Mouse (Mus musculus) hindbrain, embryonic 12.5 days (tissue): Measurements from ENCODE around the gene Mau2. TPM values are rescaled to one million over a fixed set of nuclear protein-coding genes. Genes with fewer than 3 reads are reported as not detected.

ENCODE experiments used
- ATAC-seq: fragments of 200-750 bp; cut with Nextera tagmentation; 2 replicates; pipeline ENCODE4 v1.8.0; 2017; ENCODE audit warnings: moderate TSS enrichment; ENCODE audit not compliant: low FRiP score
- H3K27ac ChIP-seq: fragments of 300-500 bp; sonication (generic); 2 replicates; pipeline ENCODE4 v1.5.1; 2016; ENCODE audit warnings: mild to moderate bottlenecking
- H3K27me3 ChIP-seq: fragments of 300-500 bp; sonication (generic); 2 replicates; pipeline ENCODE4 v1.6.1; 2016; ENCODE audit warnings: mild to moderate bottlenecking
- H3K36me3 ChIP-seq: fragments of 300-500 bp; sonication (generic); 2 replicates; pipeline ENCODE4 v1.6.1; 2016; ENCODE audit warnings: mild to moderate bottlenecking
- H3K4me1 ChIP-seq: fragments of 300-500 bp; sonication (generic); 2 replicates; pipeline ENCODE4 v1.6.1; 2016
- H3K4me2 ChIP-seq: fragments of 300-500 bp; sonication (generic); replicated peaks from 2 replicates; pipeline ENCODE4 v1.6.1; 2016; ENCODE audit warnings: mild to moderate bottlenecking
- H3K4me3 ChIP-seq: fragments of 300-500 bp; sonication (generic); 2 replicates; pipeline ENCODE4 v1.5.1; 2016; ENCODE audit warnings: mild to moderate bottlenecking
- H3K9ac ChIP-seq: fragments of 300-500 bp; sonication (generic); 2 replicates; pipeline ENCODE4 v1.6.1; 2016; ENCODE audit warnings: mild to moderate bottlenecking, moderate library complexity
- H3K9me3 ChIP-seq: fragments of 300-500 bp; sonication (generic); replicated peaks from 2 replicates; pipeline ENCODE4 v1.6.1; 2016; ENCODE audit warnings: mild to moderate bottlenecking
- WGBS: fragments of 180-500 bp; shearing (Covaris S2); methylation state at CpG from one replicate; pipeline ENCODE4 v1.1.7; 2016; 5-methylcytosine and 5-hydroxymethylcytosine counted together
- polyA plus RNA-seq: library from polyadenylated mRNA; unstranded; fragments of >200 nt; fragmentation: Nextera tagmentation; extraction: Ambion mirVana; gene quantifications from 2 replicates; pipeline ENCODE4 v1.2.1, GENCODE M21; 2016

Mau2 gene
- 73.5 and 76.0 TPM in 2 replicates for polyA plus RNA-seq

DNA sequence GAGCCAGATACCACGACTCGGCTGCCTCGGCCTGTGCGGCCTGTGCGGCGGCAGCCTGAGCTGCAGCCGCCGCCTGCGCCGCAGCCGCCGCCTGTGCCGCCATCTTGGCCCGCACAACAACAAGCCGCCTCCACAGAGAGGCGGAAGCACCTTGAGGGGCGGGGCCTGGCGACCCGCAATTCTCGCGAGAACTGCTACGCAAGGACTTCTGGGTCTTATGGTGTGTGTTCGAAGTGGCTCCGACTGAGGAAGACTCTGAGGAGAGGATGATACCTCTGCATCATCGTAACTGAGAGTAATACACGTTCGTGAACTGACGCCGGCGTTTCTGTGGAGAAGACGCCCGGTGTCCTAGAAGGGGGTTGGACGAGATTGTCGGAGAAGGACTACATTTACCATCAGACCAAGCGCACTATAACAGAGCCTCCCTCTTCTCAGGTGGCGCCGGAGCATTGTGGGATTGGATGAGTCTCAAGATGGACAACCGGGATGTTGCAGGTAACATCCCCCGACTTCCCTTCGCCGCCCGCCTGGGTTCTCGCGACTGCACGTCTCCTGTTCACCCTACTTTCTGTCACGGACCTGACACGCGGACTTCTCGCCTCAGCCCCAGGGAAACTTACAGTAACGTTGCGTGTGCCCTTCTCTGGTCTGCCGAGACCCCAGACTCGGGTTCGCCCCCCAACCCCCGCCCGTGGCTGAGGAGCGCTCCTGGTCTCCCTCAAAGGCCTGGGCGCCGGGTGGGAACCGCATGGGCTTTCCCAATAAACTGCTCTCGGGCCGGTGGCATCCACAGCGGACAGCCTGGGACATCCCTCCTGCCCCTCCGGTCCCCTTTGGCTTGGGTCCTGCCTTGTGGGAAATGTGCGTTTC lies at the start of gene Mau2, which contains the start of gene Sugp1:
Gene Mau2, minus strand, starts transcription at position 152 of the 873 bp plus-strand sequence.
Gene Sugp1, plus strand, starts transcription at position 231 of the 873 bp plus-strand sequence.
- Histone ChIP-seq H3K9me3 (no peaks in the 10 kb centered on the region), H3K27me3 (no peaks in the 10 kb centered on the region), H3K36me3 (no peaks in the 10 kb centered on the region), H3K9ac (peak within 1 kb of the TSS; percentile 97), H3K4me1 (peaks cover 39% of the 10 kb centered on the region), H3K4me2 (peak within 1 kb of the TSS; percentile 98), H3K27ac (peak within 1 kb of the TSS; percentile 82), H3K4me3 (peak within 1 kb of the TSS; percentile 99)
- peak; percentile 98 for ATAC-seq
- under 1% methylated on average over 65 of the region's 65 CpGs for WGBS

DNA sequence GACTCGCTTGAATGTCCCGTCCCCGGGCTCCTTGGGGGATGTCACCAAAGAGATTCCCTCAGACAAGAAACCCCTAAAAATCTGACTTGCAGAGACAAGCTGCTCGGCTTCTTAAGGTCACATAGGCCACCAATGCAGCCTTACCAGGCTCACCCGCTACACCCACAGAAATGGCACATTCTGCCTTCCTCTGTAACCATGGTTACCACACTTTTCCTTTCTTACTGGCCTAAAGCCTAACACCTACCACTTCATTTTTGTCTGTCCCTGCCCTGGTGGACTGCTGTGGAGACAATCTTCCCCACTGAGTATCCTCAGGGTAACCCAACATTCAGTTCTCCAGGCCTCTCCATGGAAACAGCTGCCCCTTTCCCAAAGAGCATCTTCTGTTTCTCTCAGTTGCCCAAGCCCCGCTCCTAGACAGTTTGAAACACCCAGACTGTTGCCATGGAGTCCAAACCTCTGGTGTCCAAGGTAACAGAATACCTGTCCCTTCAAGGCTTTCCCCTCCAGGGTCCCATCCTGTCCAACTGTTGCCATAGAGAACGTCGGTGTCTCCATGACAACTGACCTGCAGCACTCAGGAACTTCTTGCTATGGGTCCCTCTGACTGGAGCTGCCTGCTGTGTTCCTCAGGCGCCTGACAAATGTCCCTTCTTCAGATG lies 46.9 kb upstream of the Mau2 start:
- Histone ChIP-seq H3K4me1 (peaks cover 37% of the 10 kb centered on the region), H3K9me3 (no peaks in the 10 kb centered on the region), H3K4me3 (no peak overlapping the region), H3K9ac (no peak overlapping the region), H3K36me3 (peaks cover 7% of the 10 kb centered on the region), H3K27me3 (peaks cover 66% of the 10 kb centered on the region), H3K27ac (no peak overlapping the region), H3K4me2 (no peak overlapping the region)
- WGBS: 46% methylated on average over 9 of the region's 9 CpGs
- ATAC-seq: peak; percentile 18; the same call in 1 of the 2 replicates

DNA sequence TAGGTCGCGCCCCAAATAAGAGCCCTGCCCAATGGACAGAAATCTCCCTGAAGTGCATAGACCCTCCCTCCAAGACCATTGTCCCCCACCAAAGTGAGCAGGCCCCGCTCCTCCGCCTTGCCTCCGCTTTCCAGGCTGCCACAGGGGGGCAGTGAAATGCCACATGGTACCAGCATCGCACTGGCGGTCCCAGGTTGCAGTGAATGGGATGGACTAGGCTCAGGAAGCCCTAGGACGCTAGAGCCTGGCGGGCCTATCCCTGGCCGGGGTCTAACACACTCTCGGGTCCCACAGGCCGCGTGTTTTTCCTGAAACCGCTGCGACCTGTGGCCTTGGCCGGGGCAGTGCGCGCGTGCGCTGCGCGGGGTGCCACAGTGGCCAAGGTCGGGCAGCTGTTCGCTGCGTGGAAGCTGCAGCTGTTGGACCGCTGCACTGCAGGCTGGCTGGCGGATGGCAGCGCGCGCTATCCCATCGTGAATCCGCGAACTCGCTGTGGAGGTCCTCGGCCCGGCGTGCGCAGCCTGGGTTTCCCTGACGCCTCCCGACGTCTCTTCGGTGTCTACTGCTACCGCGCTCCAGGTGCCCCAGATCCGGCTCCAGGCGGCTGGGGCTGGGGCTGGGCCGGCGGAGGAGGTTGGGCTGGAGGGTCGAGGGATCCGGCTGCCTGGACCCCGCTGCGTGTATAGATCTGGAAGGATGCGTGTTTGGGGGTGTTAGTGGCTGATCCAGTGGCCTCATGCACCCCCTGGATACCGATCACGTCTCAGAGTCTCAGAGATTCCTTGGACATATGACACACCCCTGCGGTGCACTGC lies 45.5 kb upstream of the Mau2 start:
- 3% methylated on average over 56 of the region's 56 CpGs for WGBS
- Histone ChIP-seq H3K4me1 (peaks cover 51% of the 10 kb centered on the region), H3K9ac (peak overlapping the region; percentile 57), H3K4me2 (peak overlapping the region; percentile 85), H3K4me3 (peak overlapping the region; percentile 45), H3K27me3 (peaks cover 80% of the 10 kb centered on the region), H3K27ac (no peak overlapping the region), H3K9me3 (no peaks in the 10 kb centered on the region), H3K36me3 (no peaks in the 10 kb centered on the region)
- peak; percentile 69 for ATAC-seq

DNA sequence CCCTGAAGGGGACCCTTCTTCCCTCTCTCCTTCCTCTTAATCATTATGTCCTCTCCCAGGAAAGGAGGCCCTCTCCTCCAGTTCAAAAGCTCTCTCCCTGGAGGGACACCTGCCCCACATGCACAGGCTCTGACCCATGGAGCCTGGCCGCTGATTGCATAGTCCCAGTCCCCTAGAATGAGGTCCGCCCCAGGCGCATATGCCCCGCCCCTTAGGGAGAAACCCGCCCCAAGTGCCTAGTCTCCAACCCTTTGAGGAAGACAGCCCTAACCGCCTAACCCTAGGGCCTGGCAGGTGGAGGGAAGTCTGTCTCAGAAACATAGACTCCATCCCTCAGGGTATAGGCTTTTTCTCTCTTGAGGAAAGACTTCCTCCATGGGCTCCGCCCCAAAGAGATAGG lies 44.7 kb upstream of the Mau2 start:
- peaks cover 52% of the 10 kb centered on the region for H3K4me1 ChIP-seq
- H3K36me3 ChIP-seq: no peaks in the 10 kb centered on the region
- peaks cover 88% of the 10 kb centered on the region for H3K27me3 ChIP-seq
- H3K27ac ChIP-seq: no peak overlapping the region
- H3K4me3 ChIP-seq: no peak overlapping the region
- H3K9ac ChIP-seq: no peak overlapping the region
- no peak for ATAC-seq
- H3K4me2 ChIP-seq: no peak overlapping the region
- WGBS: 7% methylated on average over 7 of the region's 7 CpGs
- no peaks in the 10 kb centered on the region for H3K9me3 ChIP-seq

DNA sequence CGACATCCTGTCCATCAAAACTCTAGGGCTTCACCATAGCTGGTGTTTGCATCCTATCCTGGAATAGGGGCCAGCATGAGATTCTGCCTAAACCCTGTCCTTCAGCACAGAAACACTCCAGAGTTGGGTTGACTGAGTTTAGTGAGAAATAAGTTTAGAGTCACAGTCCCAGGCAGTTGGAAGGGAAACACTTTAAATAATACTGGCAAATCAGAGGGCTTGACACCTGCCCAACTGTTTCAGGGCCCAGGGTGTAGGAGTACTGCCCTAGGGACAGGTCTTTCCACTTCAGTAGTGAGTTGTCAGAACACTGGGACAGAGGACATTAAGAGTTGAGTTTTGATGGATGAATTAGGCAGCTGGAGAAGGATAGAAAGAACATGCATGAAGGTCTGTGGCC lies 43.6 kb upstream of the Mau2 start:
- Histone ChIP-seq H3K36me3 (no peaks in the 10 kb centered on the region), H3K27ac (no peak overlapping the region), H3K4me2 (no peak overlapping the region), H3K4me3 (no peak overlapping the region), H3K27me3 (peaks cover 98% of the 10 kb centered on the region), H3K4me1 (peaks cover 52% of the 10 kb centered on the region), H3K9me3 (no peaks in the 10 kb centered on the region), H3K9ac (no peak overlapping the region)
- WGBS: 48% methylated on average over 1 of the region's 1 CpGs
- ATAC-seq: no peak

DNA sequence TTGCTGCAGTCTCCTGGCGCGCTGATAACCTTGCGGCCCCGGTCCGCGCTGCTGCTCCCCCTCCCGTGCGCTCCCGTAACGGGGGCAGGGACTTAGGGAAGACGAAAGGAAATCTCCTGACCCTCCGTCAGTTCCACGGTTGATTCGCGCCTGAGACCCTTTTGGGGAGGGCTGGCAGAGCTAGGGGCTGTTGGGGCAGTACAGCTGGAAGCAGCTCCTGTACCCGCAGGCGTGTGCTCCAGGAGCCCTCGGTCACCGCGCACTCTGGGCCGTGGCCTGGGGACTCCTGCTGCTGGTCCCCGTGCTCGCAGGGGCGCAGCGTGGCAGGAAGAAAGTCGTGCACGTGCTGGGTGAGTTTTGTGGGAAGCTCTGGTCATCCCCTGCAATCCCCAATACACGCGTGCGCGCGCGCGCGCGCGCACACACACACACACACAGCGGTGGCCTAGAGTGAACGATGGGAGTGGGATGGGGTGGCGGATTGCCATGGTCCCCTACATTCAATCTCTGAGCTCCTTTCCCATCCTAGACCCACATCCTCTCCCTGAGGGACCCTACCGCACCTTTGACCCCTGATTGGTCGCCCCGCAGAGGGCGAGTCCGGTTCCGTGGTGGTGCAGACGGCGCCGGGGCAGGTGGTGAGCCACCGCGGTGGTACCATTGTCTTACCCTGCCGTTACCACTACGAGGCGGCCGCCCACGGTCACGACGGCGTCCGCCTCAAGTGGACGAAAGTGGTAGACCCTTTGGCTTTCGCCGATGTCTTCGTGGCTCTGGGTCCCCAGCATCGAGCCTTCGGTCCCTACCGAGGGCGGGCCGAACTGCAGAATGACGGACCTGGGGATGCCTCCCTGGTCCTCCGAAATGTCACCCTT lies 41.9 kb upstream of the Mau2 start:
- peak; percentile 40; the same call in 1 of the 2 replicates for ATAC-seq
- Histone ChIP-seq H3K4me3 (peak overlapping the region; percentile 41), H3K9ac (peak overlapping the region; percentile 53), H3K36me3 (no peaks in the 10 kb centered on the region), H3K4me1 (peaks cover 43% of the 10 kb centered on the region), H3K9me3 (no peaks in the 10 kb centered on the region), H3K4me2 (peak overlapping the region; percentile 74), H3K27ac (no peak overlapping the region), H3K27me3 (peaks cover 83% of the 10 kb centered on the region)
- WGBS: 2% methylated on average over 70 of the region's 71 CpGs

DNA sequence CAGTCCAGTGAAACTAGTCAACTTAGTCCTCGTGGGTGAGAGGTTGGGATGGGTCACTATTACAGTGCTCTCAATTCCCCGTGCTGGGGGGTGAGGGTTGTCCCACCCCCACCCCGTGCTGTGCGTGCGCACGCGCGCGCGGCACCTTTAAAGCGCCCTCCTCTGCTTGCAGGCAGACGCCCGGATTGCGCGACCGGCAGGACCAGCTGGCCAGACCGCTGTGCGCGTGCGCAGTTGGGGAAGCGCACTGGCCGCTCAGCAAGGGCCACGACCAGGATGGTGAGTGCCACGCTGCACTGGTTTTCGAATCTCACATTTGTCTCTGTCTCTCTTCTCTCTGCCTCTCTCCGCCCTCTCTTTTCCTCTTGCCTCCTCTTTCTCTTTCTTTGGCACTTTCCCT lies 40.8 kb upstream of the Mau2 start, which contains the start of gene Hapln4:
Gene Hapln4, plus strand, starts transcription at position 173 of the 400 bp plus-strand sequence.
- peak within 1 kb of the TSS; percentile 74 for H3K4me2 ChIP-seq
- WGBS: 2% methylated on average over 26 of the region's 26 CpGs
- H3K4me1 ChIP-seq: peaks cover 32% of the 10 kb centered on the region
- ATAC-seq: no peak
- H3K9me3 ChIP-seq: no peaks in the 10 kb centered on the region
- H3K9ac ChIP-seq: peak within 1 kb of the TSS; percentile 53
- H3K27me3 ChIP-seq: peaks cover 71% of the 10 kb centered on the region
- H3K36me3 ChIP-seq: no peaks in the 10 kb centered on the region
- peak within 1 kb of the TSS; percentile 41 for H3K4me3 ChIP-seq
- no peak within 1 kb of the TSS for H3K27ac ChIP-seq

DNA sequence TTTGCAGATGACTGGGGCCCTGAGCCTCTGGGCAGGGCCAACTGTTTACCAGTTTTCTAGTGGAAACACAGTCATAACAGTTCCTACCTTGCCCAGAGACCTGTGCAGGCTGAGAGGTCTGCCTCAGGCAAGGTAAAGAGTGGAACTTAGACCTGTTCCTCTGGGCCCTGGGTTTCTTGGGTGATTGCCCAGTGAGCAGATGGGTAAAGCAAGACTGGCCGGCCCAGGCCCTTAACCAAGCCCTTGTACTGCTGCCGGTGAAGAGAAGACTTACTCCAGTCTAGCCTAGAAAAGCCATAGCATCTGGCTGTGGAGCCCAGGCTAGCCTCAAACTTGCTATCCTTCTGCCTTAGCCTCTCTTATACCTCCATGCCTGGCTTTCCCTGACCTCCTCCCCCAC lies 39.4 kb upstream of the Mau2 start:
- WGBS: 95% methylated on average over 2 of the region's 2 CpGs
- H3K9me3 ChIP-seq: no peaks in the 10 kb centered on the region
- no peak overlapping the region for H3K4me2 ChIP-seq
- H3K9ac ChIP-seq: no peak overlapping the region
- peaks cover 58% of the 10 kb centered on the region for H3K27me3 ChIP-seq
- H3K4me1 ChIP-seq: peaks cover 24% of the 10 kb centered on the region
- ATAC-seq: no peak
- H3K27ac ChIP-seq: no peak overlapping the region
- no peaks in the 10 kb centered on the region for H3K36me3 ChIP-seq
- H3K4me3 ChIP-seq: no peak overlapping the region

DNA sequence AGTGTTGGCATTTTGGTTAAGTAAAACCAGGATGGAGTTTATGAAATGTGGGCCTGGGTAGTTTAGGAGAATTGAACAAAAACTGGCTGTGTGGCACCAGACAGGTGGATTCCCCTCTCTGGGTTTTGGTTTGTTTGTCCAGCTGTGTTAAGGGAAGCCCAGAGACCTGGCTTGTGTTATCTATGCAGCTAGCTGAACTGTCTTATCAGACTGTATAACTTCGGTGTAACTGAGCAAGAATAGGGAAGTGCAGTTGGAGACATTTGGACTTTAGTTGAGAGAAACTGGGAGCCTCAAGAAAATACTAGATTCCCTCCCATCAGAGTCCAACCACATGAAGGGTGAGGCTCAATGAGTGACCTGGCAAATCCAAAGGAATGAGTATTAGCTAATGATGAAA lies 31.1 kb upstream of the Mau2 start:
- H3K27me3 ChIP-seq: no peaks in the 10 kb centered on the region
- H3K4me2 ChIP-seq: no peak overlapping the region
- 88% methylated on average over 1 of the region's 1 CpGs for WGBS
- no peak overlapping the region for H3K27ac ChIP-seq
- peaks cover 36% of the 10 kb centered on the region for H3K36me3 ChIP-seq
- H3K9me3 ChIP-seq: no peaks in the 10 kb centered on the region
- no peak overlapping the region for H3K4me3 ChIP-seq
- no peak for ATAC-seq
- H3K9ac ChIP-seq: no peak overlapping the region
- H3K4me1 ChIP-seq: peaks cover 6% of the 10 kb centered on the region; the same call in 1 of the 2 replicates

DNA sequence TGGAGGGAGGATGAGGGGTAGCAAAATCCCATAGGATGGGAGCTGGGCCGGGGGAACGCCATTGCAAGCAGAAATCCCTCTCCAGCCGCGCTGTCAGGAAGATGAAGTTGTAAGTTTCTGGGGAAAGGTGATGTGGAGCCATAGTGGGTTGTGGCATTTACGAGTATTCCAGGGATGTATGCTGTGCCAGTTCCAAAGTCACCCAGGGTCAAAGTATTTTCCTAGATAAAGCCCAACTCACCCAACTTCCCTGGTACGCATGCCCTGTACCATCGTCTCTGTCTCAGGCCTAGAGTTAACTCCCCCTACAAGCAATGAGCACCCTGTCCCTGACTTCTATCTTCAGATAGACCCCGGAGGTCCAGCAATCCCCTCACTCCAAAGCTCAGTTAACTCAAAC lies 30.6 kb upstream of the Mau2 start:
- Histone ChIP-seq H3K27me3 (no peaks in the 10 kb centered on the region), H3K9ac (no peak overlapping the region), H3K36me3 (peaks cover 41% of the 10 kb centered on the region), H3K4me2 (peak overlapping the region; percentile 28), H3K4me3 (no peak overlapping the region), H3K4me1 (peaks cover 6% of the 10 kb centered on the region; the same call in 1 of the 2 replicates), H3K9me3 (no peaks in the 10 kb centered on the region), H3K27ac (no peak overlapping the region)
- ATAC-seq: no peak
- 71% methylated on average over 8 of the region's 8 CpGs for WGBS

DNA sequence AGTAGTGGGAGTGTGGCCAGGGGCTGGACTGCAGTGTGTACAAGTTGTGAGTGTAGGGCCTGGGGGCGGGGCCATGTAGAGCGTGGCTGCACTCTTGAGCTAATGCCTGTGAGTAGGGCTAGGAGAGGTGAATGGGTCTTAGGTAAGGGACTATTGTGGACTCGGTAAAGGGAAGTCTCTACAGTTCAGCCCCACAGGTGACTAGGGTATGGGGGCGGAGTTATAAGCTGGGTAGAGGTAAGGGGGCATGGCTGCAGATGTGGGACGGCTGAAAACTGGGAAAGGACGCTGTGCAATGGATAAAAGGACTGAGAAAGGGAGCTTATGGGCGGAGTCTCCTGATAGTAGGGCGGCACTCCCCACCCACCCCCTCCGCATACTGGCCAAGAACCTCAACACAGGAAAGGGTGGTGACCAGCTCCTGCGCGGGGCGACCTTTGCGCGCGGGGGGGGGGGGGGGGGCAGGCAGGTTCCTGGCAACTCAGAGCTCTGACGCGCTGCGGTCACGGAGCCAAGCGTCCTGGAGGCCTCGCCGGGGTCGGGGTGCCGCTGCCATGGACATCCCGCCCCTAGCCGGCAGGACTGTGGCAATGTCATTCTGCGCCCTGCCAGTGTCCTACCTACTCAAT lies 30.0 kb upstream of the Mau2 start, which contains the start of gene Tm6sf2:
Gene Tm6sf2, plus strand, starts transcription at position 484 of the 629 bp plus-strand sequence.
- no peak within 1 kb of the TSS for H3K4me3 ChIP-seq
- peaks cover 6% of the 10 kb centered on the region; the same call in 1 of the 2 replicates for H3K4me1 ChIP-seq
- peak within 1 kb of the TSS; percentile 28 for H3K4me2 ChIP-seq
- no peak within 1 kb of the TSS; the same call in 1 of the 2 replicates for H3K9ac ChIP-seq
- 13% methylated on average over 19 of the region's 27 CpGs for WGBS
- no peaks in the 10 kb centered on the region for H3K27me3 ChIP-seq
- peak; percentile 73 for ATAC-seq
- H3K9me3 ChIP-seq: no peaks in the 10 kb centered on the region
- H3K27ac ChIP-seq: no peak within 1 kb of the TSS
- peaks cover 47% of the 10 kb centered on the region for H3K36me3 ChIP-seq
